Mouse (Mus musculus): ENCODE measurements around the gene Cntrl. TPM values are rescaled to one million over a fixed set of nuclear protein-coding genes. Genes with fewer than 3 reads are reported as not detected.

The Cntrl gene
- total RNA-seq, 2 experiments from 2014 or later: 10.5 to 12.4 TPM

GRCm38 (mm10) chr2:35110521-35110920 is 1.2 kb downstream of the Cntrl start:
- DNase-seq (ENCODE audit: low spot score in 2 of 2): no peak

DNA sequence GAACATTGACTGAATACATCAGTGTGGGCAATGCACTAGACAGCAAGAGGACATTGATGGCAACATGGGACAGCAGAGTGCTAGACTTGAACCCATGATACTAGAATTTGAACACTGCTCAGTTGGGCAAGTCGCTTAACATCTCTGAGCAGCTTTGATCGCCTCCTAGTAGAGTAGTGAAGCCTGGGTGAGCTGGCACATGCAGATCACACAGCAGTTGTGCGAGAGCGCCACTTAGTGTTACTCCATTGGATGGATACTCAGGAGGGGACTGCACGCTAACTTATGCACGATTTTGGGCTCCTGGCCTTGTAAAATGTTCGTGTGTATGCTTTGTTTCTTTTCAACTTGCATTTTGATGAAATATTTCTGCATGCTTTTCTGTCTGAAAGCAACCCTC is 15.4 kb downstream of the Cntrl start:
- no peak for DNase-seq (ENCODE audit: low spot score in 2 of 2)

DNA sequence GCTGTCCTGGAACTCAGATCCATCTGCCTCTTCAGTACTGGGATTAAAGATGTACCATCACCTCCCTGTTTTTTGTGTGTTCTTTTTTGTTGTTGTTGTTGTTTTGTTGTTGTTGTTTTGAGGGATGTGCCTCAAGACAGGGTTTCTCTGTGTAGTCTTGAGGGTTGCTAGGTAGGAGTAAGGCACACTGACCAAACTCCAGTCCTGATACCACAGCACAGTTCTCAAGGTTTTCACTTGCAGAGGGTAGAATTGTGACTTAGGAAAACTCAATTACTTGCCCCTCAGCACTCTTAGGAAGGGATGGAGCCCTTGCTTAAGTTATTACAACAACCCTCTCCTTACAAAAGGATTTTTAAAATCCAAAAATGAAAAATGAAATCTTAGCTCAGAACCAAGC is 22.2 kb downstream of the Cntrl start:
- no peak for DNase-seq (ENCODE audit: low spot score in 2 of 2)

GRCm38 (mm10) chr2:35131991-35132661 is 22.8 kb downstream of the Cntrl start:
- DNase-seq (ENCODE audit: low spot score in 2 of 2): peak; percentile 95 to 96

DNA sequence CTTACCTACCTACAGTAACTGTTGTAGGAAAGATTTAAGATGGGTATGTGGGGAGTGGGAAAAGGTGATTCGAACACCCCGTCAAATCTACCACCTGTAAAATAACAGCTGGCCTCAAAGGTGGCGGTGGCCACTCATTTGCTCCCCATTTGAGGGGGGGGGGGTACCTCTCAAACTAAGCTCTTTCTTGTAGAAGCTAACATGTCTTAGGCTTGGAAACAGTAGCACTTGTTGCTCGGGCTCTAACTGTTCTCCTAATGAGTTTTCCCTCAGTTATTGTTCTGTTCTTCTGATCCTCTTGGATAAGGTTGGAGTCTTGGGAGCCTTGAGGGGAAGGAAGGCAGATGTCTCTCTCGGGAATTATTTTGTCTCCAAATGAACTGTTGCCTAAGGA is 23.4 kb downstream of the Cntrl start:
- no peak for DNase-seq (ENCODE audit: low spot score in 2 of 2)

DNA sequence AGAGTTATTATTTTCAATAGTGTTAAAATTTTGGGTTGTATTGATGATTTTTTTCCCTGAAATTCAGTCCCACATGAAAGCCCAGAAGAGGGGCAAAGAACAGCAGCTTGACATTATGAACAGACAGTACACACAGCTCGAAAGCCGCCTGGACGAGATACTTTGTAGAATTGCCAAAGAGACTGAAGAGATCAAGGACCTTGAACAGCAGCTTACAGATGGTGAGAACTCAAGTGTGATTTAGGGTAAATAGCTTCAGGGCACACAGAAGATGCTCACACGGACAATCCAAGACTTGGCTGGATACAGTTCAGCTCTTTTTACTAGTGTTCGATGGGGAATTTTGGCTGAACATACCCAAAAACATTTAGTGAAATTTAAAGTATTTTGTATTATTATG is 24.6 kb downstream of the Cntrl start:
- no peak for DNase-seq (ENCODE audit: low spot score in 2 of 2)

DNA sequence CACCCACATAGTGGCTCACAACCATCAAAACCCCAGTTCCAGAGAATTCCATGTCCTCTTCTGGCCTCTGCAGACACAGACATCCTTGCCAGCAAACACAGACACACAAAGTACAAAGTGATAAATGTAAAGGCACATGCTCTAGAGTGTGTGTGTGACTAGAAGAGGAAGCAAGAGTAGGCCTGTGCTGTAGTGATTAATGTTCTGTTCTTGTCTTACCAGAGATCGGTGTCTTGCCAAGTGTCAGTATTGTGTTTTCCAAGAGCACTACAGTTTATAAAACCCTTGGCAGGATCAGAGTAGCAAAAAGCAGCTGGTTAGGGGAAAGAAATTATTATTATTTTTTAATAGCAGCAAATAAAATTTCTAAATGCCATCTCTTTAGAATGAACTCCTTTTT is 29.3 kb downstream of the Cntrl start:
- DNase-seq (ENCODE audit: low spot score in 2 of 2): no peak

DNA sequence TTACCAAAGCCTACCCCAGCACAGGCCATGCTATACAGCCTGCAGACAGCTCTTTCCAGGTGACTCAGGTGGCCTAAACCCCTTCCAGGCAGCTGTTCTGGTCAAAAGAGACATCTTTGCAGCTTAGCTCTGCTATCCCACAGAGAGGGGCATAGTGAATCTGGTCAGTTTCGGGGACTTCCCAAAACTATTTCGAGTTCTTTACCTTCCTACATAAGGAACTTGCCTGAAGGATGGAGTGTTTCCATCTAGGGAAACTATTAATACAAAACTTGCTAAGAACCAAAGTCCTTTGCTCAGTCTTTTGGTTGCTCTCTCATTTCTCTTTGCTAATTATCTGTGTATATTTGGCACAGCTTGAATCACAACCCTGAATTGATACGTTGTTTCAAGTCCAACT is 32.4 kb downstream of the Cntrl start:
- no peak for DNase-seq (ENCODE audit: low spot score in 2 of 2)

GRCm38 (mm10) chr2:35148806-35149205 is 39.5 kb downstream of the Cntrl start:
- DNase-seq (ENCODE audit: low spot score in 2 of 2): no peak

GRCm38 (mm10) chr2:35151303-35151882 is 42.1 kb downstream of the Cntrl start:
- DNase-seq (ENCODE audit: low spot score in 2 of 2): no peak

- DNase-seq (ENCODE audit: low spot score in 2 of 2): no peak
These were observed 43.9 kb downstream of the Cntrl start for GRCm38 (mm10) chr2:35153179-35153578.

DNA sequence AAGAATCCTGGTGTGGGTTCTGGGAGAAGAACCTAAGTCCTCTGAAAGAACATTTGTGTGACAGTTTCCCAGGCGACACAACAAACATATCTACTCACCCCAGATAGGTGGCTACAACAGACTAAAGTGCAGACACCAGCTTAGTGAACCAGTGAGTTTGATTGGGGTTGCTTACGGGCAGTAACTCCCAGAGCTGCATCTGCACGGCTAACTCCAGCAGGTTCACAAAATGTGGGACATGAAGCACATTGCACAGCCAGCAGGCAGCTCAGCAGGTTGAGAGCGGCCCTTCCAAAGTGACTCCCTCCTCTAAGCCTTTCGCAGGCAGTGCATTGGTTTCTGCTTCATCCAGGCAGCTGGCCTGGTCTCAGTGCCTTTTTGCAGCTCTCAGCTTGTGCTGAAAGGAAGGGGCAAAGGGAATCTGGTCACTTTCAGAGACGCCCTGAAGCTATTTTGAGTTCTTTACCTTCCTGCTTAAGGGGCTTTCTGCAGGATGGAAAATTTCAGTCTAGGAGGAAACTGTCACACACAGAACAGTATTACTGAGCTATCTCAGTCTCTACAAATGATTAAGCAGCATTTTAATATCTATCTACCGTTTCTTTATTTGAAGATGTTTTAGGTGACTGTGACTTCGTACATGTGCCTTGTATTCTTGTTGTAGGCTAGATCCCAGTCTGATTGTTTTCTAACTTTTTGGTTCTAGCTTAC is 44.7 kb downstream of the Cntrl start:
- no peak for DNase-seq (ENCODE audit: low spot score in 2 of 2)

DNA sequence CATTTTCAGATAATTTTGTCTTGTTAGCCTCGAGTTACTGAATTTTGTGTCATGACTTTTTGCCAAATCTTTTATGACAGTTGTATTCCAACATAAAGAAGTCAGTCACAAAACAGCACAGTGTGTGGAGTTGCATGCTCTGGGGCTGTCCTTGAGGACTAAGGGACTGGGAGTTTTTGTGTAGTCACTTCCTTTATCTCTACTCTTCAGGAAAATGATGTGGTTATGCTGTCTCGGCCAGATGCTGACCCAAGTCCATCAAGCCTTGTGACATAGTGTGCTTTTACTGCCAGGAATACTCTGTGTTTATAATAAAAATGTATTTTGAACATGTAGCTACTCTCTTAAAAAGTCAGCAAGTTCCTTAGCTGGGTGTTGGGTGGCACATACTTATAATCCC is 47.7 kb downstream of the Cntrl start:
- DNase-seq (ENCODE audit: low spot score in 2 of 2): no peak

- DNase-seq (ENCODE audit: low spot score in 2 of 2): no peak
These were observed 48.5 kb downstream of the Cntrl start for GRCm38 (mm10) chr2:35157836-35158235.

- DNase-seq (ENCODE audit: low spot score in 2 of 2): no peak
These were observed 49.1 kb downstream of the Cntrl start for GRCm38 (mm10) chr2:35158358-35158757.

GRCm38 (mm10) chr2:35160206-35160605 is 50.9 kb downstream of the Cntrl start:
- no peak for DNase-seq (ENCODE audit: low spot score in 2 of 2)

DNA sequence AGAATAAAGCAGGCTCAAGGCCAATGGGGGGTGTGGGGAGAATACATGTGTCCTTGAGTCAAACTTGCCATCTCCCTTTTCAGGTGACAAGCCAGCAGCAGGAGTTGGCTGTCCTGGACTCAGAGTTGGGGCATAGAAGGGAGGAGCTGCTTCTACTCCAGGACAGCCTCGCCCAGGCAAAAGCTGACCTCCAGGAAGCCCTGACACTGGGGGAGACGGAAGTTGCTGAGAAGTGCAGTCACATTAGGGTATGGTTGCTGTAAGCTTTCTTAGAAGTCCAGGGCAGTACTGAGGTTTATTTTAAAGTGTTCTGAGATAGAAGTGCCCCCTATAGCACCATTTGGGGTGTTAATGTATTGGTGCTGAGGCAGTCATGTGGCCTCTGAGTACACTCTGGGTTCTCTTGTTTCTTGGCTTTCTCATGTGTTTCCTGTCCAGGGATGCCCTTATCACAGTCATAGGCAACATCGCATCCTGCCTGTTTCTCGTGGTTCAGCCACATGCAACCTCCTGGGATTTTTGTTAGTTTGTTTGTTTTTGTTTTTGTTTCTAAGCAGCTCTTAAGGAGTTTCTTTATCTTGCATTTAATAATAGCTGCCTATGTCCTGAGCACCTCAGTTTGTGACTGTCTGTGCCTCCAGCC is 52.7 kb downstream of the Cntrl start:
- no peak for DNase-seq (ENCODE audit: low spot score in 2 of 2)

- DNase-seq (ENCODE audit: low spot score in 2 of 2): no peak
These were observed 54.1 kb downstream of the Cntrl start for GRCm38 (mm10) chr2:35163396-35163795.

DNA sequence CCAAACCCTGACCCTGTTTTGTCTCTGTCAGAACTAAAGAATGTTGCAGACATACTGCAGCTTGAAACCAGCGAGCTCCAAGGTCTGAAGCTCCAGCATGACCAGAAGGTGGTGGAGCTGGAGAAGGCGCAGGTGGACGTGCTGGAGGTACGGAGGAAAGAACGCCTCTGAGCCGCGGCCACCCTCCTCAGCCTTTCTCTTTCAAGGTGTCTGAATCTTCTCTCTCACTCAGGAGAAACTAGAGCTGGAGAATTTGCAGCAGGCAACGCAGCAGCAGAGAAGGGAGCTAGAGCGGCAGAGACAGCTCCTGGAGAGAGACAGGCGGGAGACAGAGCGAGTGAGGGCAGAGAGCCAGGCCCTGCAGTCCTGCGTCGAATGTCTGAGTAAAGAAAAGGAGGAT is 56.1 kb downstream of the Cntrl start:
- DNase-seq (ENCODE audit: low spot score in 2 of 2): no peak

DNA sequence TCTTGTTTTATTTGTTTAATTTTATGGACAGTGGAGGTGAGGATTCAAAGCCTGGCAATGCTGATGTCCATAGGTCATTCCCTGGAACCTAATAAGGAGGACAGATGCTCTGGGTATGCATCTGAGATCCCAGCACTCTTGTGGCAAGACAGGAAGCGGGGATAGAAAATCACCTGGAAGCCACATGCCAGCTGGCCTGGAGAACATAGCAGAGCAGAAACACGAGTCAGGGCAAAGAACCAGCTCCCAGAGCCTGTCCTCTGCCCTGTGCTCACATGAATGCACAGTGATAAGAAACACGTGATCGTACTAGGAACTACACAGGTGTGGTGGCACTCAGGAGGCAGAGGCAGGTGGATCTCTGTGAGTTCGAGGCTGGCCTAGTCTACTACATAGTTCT is 57.5 kb downstream of the Cntrl start:
- no peak for DNase-seq (ENCODE audit: low spot score in 2 of 2)

GRCm38 (mm10) chr2:35169452-35169851 is 60.2 kb downstream of the Cntrl start:
- DNase-seq (ENCODE audit: low spot score in 2 of 2): no peak

DNA sequence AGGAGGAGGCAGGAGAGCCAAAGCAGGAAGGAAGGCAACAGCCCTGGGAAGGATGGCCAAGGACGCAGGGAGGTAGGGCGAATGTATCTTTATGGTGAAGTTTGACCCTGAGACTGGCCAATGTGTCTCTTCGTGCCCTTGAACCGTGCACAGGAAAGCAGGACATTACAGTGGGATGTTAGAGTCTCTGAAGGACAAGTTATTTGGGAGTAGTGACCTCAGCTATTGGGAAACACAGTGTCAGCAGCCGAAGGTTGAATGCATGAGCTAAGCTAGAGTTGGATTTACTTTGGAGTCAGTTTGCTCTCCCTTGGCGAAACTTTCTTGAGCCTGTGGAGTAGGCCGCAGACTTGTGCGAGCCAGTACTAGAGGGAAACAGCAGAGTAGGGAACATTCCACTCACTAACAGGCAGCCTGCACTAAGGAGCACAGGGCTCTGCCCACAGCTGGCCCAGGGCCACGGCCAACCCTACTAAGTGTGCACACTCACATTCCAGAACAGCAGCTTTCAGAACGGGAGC is 62.1 kb downstream of the Cntrl start:
- DNase-seq (ENCODE audit: low spot score in 2 of 2): no peak
